Mouse (Mus musculus): Measurements from ENCODE around the gene Spag9.
"Not testable (repeated sequence)": the region's sequence is repeated elsewhere in the genome, so short reads cannot be mapped to it uniquely, and the experiment has no call there.

Gene Spag9

GRCm38 (mm10) chr11:93986298-93986697 lies 9.6 kb upstream of the Spag9 start:
- no peak for DNase-seq (ENCODE audit: low spot score)

GRCm38 (mm10) chr11:93987026-93987425 lies 8.9 kb upstream of the Spag9 start:
- no peak for DNase-seq (ENCODE audit: low spot score)

GRCm38 (mm10) chr11:93987625-93988327 lies 8.1 kb upstream of the Spag9 start:
- DNase-seq (ENCODE audit: low spot score) = no peak

GRCm38 (mm10) chr11:93988328-93989062 lies 7.4 kb upstream of the Spag9 start:
- DNase-seq (ENCODE audit: low spot score) = no peak

GRCm38 (mm10) chr11:93994531-93994930 lies 1.4 kb upstream of the Spag9 start:
- no peak for DNase-seq (ENCODE audit: low spot score)

- peak; percentile 83 for DNase-seq (ENCODE audit: low spot score)
These were observed 676 bp upstream of the Spag9 start for GRCm38 (mm10) chr11:93995111-93995719.

GRCm38 (mm10) chr11:93996306-93997140 lies 632 bp downstream of the Spag9 start:
- peak; percentile 75 for DNase-seq (ENCODE audit: low spot score)

GRCm38 (mm10) chr11:93997141-93997775 lies 1.4 kb downstream of the Spag9 start:
- DNase-seq (ENCODE audit: low spot score) = peak; percentile 42

- no peak for DNase-seq (ENCODE audit: low spot score)
These were observed 3.4 kb downstream of the Spag9 start for GRCm38 (mm10) chr11:93999276-93999675.

GRCm38 (mm10) chr11:94003346-94003745 lies 7.5 kb downstream of the Spag9 start:
- DNase-seq (ENCODE audit: low spot score) = no peak

GRCm38 (mm10) chr11:94019091-94019490 lies 23.2 kb downstream of the Spag9 start:
- DNase-seq (ENCODE audit: low spot score) = no peak

- no peak for DNase-seq (ENCODE audit: low spot score)
These were observed 24.5 kb downstream of the Spag9 start for GRCm38 (mm10) chr11:94020403-94020802.

- no peak for DNase-seq (ENCODE audit: low spot score)
These were observed 30.4 kb downstream of the Spag9 start for GRCm38 (mm10) chr11:94026289-94026688.

GRCm38 (mm10) chr11:94032084-94032483 lies 36.2 kb downstream of the Spag9 start:
- DNase-seq (ENCODE audit: low spot score) = no peak

GRCm38 (mm10) chr11:94032971-94033370 lies 37.1 kb downstream of the Spag9 start:
- no peak for DNase-seq (ENCODE audit: low spot score)

- no peak for DNase-seq (ENCODE audit: low spot score)
These were observed 40.1 kb downstream of the Spag9 start for GRCm38 (mm10) chr11:94035974-94036373.

- no peak for DNase-seq (ENCODE audit: low spot score)
These were observed 45.6 kb downstream of the Spag9 start for GRCm38 (mm10) chr11:94041475-94041874.

- not testable (repeated sequence) for DNase-seq (ENCODE audit: low spot score)
These were observed 46.4 kb downstream of the Spag9 start for GRCm38 (mm10) chr11:94042301-94042700.

GRCm38 (mm10) chr11:94043998-94044985 lies 48.4 kb downstream of the Spag9 start:
- peak; percentile 84 for DNase-seq (ENCODE audit: low spot score)

- DNase-seq (ENCODE audit: low spot score) = no peak
These were observed 49.1 kb downstream of the Spag9 start for GRCm38 (mm10) chr11:94045016-94045415.

Measured in testis, postnatal 14 days (tissue).